Mouse (Mus musculus): ENCODE data around the gene Lrrc8c.

Lrrc8c gene

GRCm38 (mm10) chr5:105644195-105644594 is 125.0 kb downstream of the Lrrc8c start:
- no peak for DNase-seq

- DNase-seq = no peak
Measured at GRCm38 (mm10) chr5:105647094-105647493, 127.9 kb downstream of the Lrrc8c start.

- peak; percentile 85 to 91 for DNase-seq
Measured at GRCm38 (mm10) chr5:105648648-105649287, 129.6 kb downstream of the Lrrc8c start.

- DNase-seq = peak; percentile 77 to 81
Measured at GRCm38 (mm10) chr5:105649514-105650001, 130.4 kb downstream of the Lrrc8c start.

GRCm38 (mm10) chr5:105650728-105651479 is 131.7 kb downstream of the Lrrc8c start:
- DNase-seq = peak; percentile 44 to 52

GRCm38 (mm10) chr5:105651561-105651991 is 132.4 kb downstream of the Lrrc8c start:
- DNase-seq = peak in 1 of 2 experiments; percentile 26

GRCm38 (mm10) chr5:105654237-105655063 is 135.3 kb downstream of the Lrrc8c start:
- peak; percentile 83 to 89 for DNase-seq

GRCm38 (mm10) chr5:105655100-105655734 is 136.0 kb downstream of the Lrrc8c start:
- no peak for DNase-seq

- no peak for DNase-seq
Measured at GRCm38 (mm10) chr5:105661894-105662293, 142.7 kb downstream of the Lrrc8c start.

Measured in lung, postnatal 4 days (tissue).